Mouse (Mus musculus): ENCODE measurements at regions not wholly inside any gene's neighbourhood (a gene's known extent, or its start where the extent isn't known, plus 50 kb on each side); places are given as distances from the start of the nearest gene placed in this dataset.

DNA sequence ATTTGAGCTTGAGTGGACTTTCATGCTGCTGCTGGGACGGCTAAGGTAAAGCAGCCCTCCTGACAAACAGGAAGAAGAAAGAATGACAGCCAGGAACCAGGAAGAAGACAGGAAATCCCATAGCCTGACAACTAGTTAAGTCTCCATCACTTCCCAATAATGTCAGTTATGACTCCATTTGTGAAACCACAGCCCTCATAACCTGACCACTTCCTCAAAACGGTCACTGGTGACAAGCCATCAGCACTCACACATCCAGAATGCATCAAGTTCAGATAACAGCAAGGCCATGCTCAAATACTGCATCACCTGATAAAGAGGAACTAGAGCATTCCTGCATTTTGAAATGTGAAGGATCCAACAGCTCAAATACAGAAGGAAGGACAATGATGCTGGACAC lies 288.3 kb downstream of the Zfp706 start:
- 83% methylated on average over 2 of the region's 2 CpGs for WGBS
- TF ChIP-seq CTCF (IDR thresholded peaks at IDR 0.05; ENCODE audit: low read depth): no peak
- peaks cover 8% of the 10 kb centered on the region; the same call in 1 of the 2 replicates for H3K4me1 ChIP-seq (ENCODE audit: insufficient read depth)
- H3K9me3 ChIP-seq (ENCODE audit: low read length): no peaks in the 10 kb centered on the region
- DNase-seq: no peak
- no peaks in the 10 kb centered on the region for H3K36me3 ChIP-seq (ENCODE audit: insufficient read depth)
- H3K9ac ChIP-seq: no peak overlapping the region
- no peak overlapping the region for H3K4me3 ChIP-seq (ENCODE audit: low read depth, low read length)
- no peak overlapping the region for H3K27ac ChIP-seq (ENCODE audit: low read depth, low read length)
- H3K27me3 ChIP-seq (ENCODE audit: insufficient read depth, low read length): no peaks in the 10 kb centered on the region
- no peak overlapping the region for H3K4me2 ChIP-seq (ENCODE audit: low read depth)
- ATAC-seq: no peak

DNA sequence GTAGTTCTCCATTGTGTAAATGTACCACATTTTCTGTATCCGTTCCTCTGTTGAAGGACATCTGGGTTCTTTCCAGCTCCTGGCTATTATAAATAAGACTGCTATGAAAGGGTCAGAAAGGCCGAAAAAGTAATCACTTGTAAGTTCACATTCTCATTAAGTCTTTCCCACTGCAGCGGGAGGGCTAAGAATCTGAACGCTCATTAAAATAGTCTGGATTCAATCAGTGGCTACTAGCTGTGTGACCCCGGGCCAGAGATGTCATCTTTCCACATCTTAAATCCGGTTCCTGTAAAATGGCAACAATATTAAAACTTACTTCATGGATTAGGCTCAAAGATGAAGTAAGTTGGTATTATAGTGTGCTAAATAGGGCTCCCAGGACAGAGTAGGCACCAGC lies 289.7 kb downstream of the Zfp706 start:
- DNase-seq (no peak), ATAC-seq (no peak)
- H3K27ac ChIP-seq (ENCODE audit: low read depth, low read length): no peak overlapping the region
- TF ChIP-seq CTCF (IDR thresholded peaks at IDR 0.05; ENCODE audit: low read depth): no peak
- no peaks in the 10 kb centered on the region for H3K9me3 ChIP-seq (ENCODE audit: low read length)
- 69% methylated on average over 6 of the region's 6 CpGs for WGBS
- H3K4me2 ChIP-seq (ENCODE audit: low read depth): no peak overlapping the region
- H3K4me1 ChIP-seq (ENCODE audit: insufficient read depth): peaks cover 8% of the 10 kb centered on the region; the same call in 1 of the 2 replicates
- no peak overlapping the region for H3K9ac ChIP-seq
- no peaks in the 10 kb centered on the region for H3K27me3 ChIP-seq (ENCODE audit: insufficient read depth, low read length)
- H3K36me3 ChIP-seq (ENCODE audit: insufficient read depth): no peaks in the 10 kb centered on the region
- no peak overlapping the region for H3K4me3 ChIP-seq (ENCODE audit: low read depth, low read length)

DNA sequence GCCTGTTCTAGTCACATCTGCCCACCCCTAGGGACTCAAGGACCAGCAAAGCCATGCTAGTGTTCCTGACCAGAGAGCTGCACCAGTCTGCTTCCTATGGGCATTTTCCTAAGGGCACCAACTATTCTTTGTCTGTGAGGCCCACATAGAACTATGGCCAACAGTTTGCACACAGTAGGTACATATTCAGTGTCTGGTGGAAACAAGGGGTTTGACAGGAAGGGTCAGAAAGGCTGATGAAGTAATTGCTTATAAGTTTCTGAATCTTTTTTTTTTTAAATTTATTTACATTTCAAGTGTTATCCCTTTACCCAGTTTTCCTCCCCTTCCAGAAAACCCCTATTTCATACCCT lies 290.9 kb downstream of the Zfp706 start:
- peaks cover 8% of the 10 kb centered on the region; the same call in 1 of the 2 replicates for H3K4me1 ChIP-seq (ENCODE audit: insufficient read depth)
- H3K4me3 ChIP-seq (ENCODE audit: low read depth, low read length): no peak overlapping the region
- no peaks in the 10 kb centered on the region for H3K9me3 ChIP-seq (ENCODE audit: low read length)
- no peak for ATAC-seq
- no peak for TF ChIP-seq CTCF (IDR thresholded peaks at IDR 0.05; ENCODE audit: low read depth)
- peak overlapping the region; percentile 45 for H3K9ac ChIP-seq
- H3K27me3 ChIP-seq (ENCODE audit: insufficient read depth, low read length): no peaks in the 10 kb centered on the region
- no peaks in the 10 kb centered on the region for H3K36me3 ChIP-seq (ENCODE audit: insufficient read depth)
- H3K27ac ChIP-seq (ENCODE audit: low read depth, low read length): peak overlapping the region; percentile 35; the same call in 1 of the 2 replicates
- DNase-seq: no peak
- H3K4me2 ChIP-seq (ENCODE audit: low read depth): peak overlapping the region; percentile 40; the same call in 1 of the 2 replicates

DNA sequence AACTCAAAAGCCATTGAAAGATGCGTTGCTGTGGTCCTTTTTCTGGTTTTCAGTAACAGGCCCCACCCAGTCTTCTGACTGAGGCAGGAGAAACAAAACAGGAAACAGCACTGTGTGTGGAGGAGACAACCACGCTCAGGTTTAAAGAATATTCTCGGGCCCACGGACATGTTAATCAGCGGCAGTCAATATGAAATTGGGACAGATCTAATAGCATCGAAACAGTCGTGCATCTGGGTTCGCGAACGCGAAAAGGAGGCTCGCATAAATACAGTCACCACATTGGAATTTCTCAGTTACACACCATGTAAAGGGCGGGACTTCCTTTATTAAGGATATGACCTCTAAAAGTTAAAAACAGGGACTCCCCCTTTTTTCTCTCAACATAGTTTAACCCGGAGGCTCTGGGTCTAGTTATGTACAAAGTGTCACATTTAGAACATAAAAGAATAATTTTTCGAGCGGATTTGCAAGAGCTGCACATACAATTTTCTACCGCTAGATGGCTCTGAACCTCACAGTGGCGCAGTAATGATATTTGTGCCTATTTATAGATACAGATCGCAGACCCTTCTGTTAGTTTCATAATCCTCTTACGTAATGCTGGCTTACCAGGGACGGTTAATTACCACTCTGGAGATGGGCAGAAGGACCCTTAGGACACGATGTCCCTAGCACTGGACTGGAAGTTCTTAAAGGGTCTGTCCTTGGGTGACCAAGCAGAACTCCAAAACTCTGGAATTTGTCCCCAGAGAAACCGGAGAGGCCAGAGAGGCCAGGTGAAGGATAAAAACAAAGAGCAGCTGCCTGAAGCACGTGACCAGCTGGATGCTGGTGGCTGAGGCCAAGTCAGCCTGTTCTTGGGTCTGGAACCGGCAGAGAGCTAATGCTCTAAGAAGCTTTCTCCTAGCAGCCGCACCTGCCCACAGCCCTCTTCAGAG lies 291.6 kb downstream of the Zfp706 start:
- ATAC-seq (peak; percentile 94), DNase-seq (peak; percentile 92)
- 14% methylated on average over 26 of the region's 26 CpGs for WGBS
- H3K4me1 ChIP-seq (ENCODE audit: insufficient read depth): peaks cover 8% of the 10 kb centered on the region; the same call in 1 of the 2 replicates
- TF ChIP-seq CTCF (IDR thresholded peaks at IDR 0.05; ENCODE audit: low read depth): peak; percentile 84
- H3K9me3 ChIP-seq (ENCODE audit: low read length): no peaks in the 10 kb centered on the region
- H3K4me2 ChIP-seq (ENCODE audit: low read depth): peak overlapping the region; percentile 40
- peak overlapping the region; percentile 45 for H3K9ac ChIP-seq
- H3K27ac ChIP-seq (ENCODE audit: low read depth, low read length): peak overlapping the region; percentile 35
- no peaks in the 10 kb centered on the region for H3K27me3 ChIP-seq (ENCODE audit: insufficient read depth, low read length)
- H3K36me3 ChIP-seq (ENCODE audit: insufficient read depth): no peaks in the 10 kb centered on the region
- H3K4me3 ChIP-seq (ENCODE audit: low read depth, low read length): peak overlapping the region; percentile 14

DNA sequence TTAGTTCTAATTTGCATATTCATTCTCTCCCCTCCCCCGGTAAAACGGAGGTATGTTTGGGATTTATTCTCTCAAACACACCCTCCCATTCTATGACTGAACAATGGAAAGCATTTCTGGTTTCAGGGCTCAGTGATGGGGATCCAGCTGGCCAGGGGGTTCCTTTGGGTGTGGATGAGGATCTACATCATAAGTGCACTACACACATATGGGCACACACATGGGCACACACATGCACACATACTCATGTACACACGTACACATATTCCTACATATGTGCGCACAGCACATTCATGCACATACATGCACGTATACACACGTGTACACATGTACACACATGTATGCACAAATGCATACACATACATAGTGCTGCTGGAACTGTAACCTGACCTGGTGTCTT lies 292.4 kb downstream of the Zfp706 start:
- no peaks in the 10 kb centered on the region for H3K36me3 ChIP-seq (ENCODE audit: insufficient read depth)
- 84% methylated on average over 6 of the region's 6 CpGs for WGBS

DNA sequence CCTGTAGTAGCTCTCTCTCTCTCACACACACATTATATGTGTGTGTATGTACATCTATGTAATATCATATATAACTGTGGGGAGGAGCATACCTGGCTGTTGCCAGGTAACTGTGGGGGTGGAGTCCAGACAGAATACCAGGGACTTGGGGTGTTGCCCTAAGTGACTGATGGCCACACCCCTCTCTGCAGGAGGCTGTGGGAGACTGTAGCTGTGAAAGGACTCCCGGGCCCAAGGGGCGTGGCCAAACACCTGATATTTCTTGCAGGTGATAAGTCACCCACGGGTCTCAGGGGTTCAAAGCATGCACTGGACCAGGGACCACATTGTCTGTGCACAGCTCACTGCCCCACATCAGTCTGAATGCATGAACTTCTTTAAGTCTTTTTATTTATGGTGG lies 297.8 kb downstream of the Zfp706 start:
- 77% methylated on average over 3 of the region's 3 CpGs for WGBS
- ATAC-seq (no peak), DNase-seq (no peak)
- Histone ChIP-seq H3K4me1 (ENCODE audit: insufficient read depth) (no peaks in the 10 kb centered on the region), H3K4me2 (ENCODE audit: low read depth) (no peak overlapping the region), H3K4me3 (ENCODE audit: low read depth, low read length) (no peak overlapping the region), H3K36me3 (ENCODE audit: insufficient read depth) (no peaks in the 10 kb centered on the region), H3K27ac (ENCODE audit: low read depth, low read length) (no peak overlapping the region), H3K27me3 (ENCODE audit: insufficient read depth, low read length) (no peaks in the 10 kb centered on the region), H3K9ac (no peak overlapping the region), H3K9me3 (ENCODE audit: low read length) (no peaks in the 10 kb centered on the region)
- TF ChIP-seq CTCF (IDR thresholded peaks at IDR 0.05; ENCODE audit: low read depth): no peak

More for the DNA sequence above, 292.4 kb downstream of the Zfp706 start:
- H3K4me1 ChIP-seq (ENCODE audit: insufficient read depth): peaks cover 8% of the 10 kb centered on the region; the same call in 1 of the 2 replicates
- no peak overlapping the region for H3K9ac ChIP-seq
- H3K27ac ChIP-seq (ENCODE audit: low read depth, low read length): no peak overlapping the region
- no peak overlapping the region for H3K4me3 ChIP-seq (ENCODE audit: low read depth, low read length)
- H3K27me3 ChIP-seq (ENCODE audit: insufficient read depth, low read length): no peaks in the 10 kb centered on the region
- no peak for TF ChIP-seq CTCF (IDR thresholded peaks at IDR 0.05; ENCODE audit: low read depth)
- H3K4me2 ChIP-seq (ENCODE audit: low read depth): no peak overlapping the region
- DNase-seq: no peak
- ATAC-seq: no peak
- H3K9me3 ChIP-seq (ENCODE audit: low read length): no peaks in the 10 kb centered on the region

DNA sequence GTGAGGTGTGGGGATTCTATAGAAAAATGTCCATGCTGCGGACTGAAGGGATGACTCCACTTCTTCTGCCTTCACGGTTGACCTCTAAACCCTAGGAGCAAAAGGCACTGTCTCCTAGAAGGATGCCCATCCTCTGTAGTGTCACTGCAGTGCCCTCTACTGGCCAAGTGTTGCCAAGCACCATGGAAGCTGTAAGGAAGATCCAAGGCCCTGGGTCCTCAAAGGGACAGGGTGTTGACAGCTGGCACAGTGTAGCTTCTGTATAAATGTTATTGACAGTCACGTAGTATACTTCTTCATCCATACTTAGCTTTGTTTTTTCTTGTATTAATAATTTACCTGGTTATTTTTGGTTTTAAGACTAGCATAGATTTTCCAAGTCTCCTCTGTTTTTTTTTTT lies 299.1 kb downstream of the Zfp706 start:
- no peaks in the 10 kb centered on the region for H3K36me3 ChIP-seq (ENCODE audit: insufficient read depth)
- TF ChIP-seq CTCF (IDR thresholded peaks at IDR 0.05; ENCODE audit: low read depth): peak; percentile 85

More for the DNA sequence above, 299.1 kb downstream of the Zfp706 start:
- H3K9ac ChIP-seq: no peak overlapping the region
- H3K9me3 ChIP-seq (ENCODE audit: low read length): no peaks in the 10 kb centered on the region
- WGBS: 11% methylated on average over 3 of the region's 3 CpGs
- H3K4me3 ChIP-seq (ENCODE audit: low read depth, low read length): no peak overlapping the region
- ATAC-seq: 0 out of 2 replicates have a peak, but pooled peaks have one; percentile 56
- peak; percentile 68 for DNase-seq
- no peak overlapping the region for H3K4me2 ChIP-seq (ENCODE audit: low read depth)
- no peak overlapping the region for H3K27ac ChIP-seq (ENCODE audit: low read depth, low read length)
- H3K4me1 ChIP-seq (ENCODE audit: insufficient read depth): no peaks in the 10 kb centered on the region
- no peaks in the 10 kb centered on the region for H3K27me3 ChIP-seq (ENCODE audit: insufficient read depth, low read length)
